Mouse (Mus musculus) thymus, adult 2 months (tissue): ENCODE results near the gene Sptssb. TPM values are rescaled to one million over a fixed set of nuclear protein-coding genes. Genes with fewer than 3 reads are reported as not detected.

Source experiments
- DNase-seq: peaks from one replicate; pipeline ENCODE4 v3.0.0; 2021
- H3K27ac ChIP-seq: fragments of 200-500 bp; 2 replicates; pipeline ENCODE4 v1.5.1; 2012; ENCODE audit warnings: low read length, control low read depth; ENCODE audit not compliant: control insufficient read depth, insufficient read depth
- H3K27me3 ChIP-seq: fragments of 200-500 bp; 2 replicates; pipeline ENCODE4 v1.6.1; 2012; ENCODE audit warnings: mild to moderate bottlenecking, low read length, moderate library complexity, mixed read lengths; ENCODE audit not compliant: control insufficient read depth, insufficient read depth
- H3K36me3 ChIP-seq: fragments of 200-500 bp; 2 replicates; pipeline ENCODE4 v1.6.1; 2012; ENCODE audit warnings: mild to moderate bottlenecking, low read length, moderate library complexity; ENCODE audit not compliant: control insufficient read depth, insufficient read depth
- H3K4me1 ChIP-seq: fragments of 200-500 bp; replicated peaks from 2 replicates; pipeline ENCODE4 v1.6.1; 2012; ENCODE audit warnings: low read length; ENCODE audit not compliant: control insufficient read depth, insufficient read depth
- H3K4me3 ChIP-seq: fragments of 200-500 bp; 2 replicates; pipeline ENCODE4 v1.5.1; 2012; ENCODE audit warnings: mild to moderate bottlenecking, low read length, control low read depth, moderate library complexity; ENCODE audit not compliant: control insufficient read depth, insufficient read depth
- CTCF ChIP-seq: fragments of 200-500 bp; IDR thresholded peaks from 2 replicates; pipeline ENCODE4 v1.5.1; 2012; ENCODE audit warnings: mild to moderate bottlenecking, control low read depth, low read length, moderate library complexity, borderline replicate concordance; ENCODE audit not compliant: control insufficient read depth, poor library complexity, insufficient read depth; ENCODE audit errors: extremely low read depth
- POLR2A ChIP-seq: fragments of 200-500 bp; IDR thresholded peaks from 2 replicates; pipeline ENCODE4 v1.6.1; 2012; ENCODE audit warnings: mild to moderate bottlenecking, low read length, control low read depth, moderate library complexity; ENCODE audit not compliant: control insufficient read depth, poor library complexity, insufficient read depth; ENCODE audit errors: extremely low read depth
- WGBS: fragments of 180-500 bp; shearing (Covaris S2); methylation state at CpG from one replicate; pipeline ENCODE4 v1.1.7; 2018; 5-methylcytosine and 5-hydroxymethylcytosine counted together
- polyA plus RNA-seq: library from polyadenylated mRNA; depleted of rRNA; stranded (reverse); fragments of >200 nt; gene quantifications from 2 replicates; pipeline ENCODE4 v1.2.3, GENCODE M21; 2012

The Sptssb gene
- polyA plus RNA-seq, 1 experiment: 5.5 TPM

- H3K4me3 ChIP-seq: no peak overlapping the region
- H3K36me3 ChIP-seq: no peaks in the 10 kb centered on the region
- no peak for DNase-seq
- H3K27ac ChIP-seq: no peak overlapping the region
- H3K4me1 ChIP-seq: no peaks in the 10 kb centered on the region
- TF ChIP-seq POLR2A: no peak
- no peak for TF ChIP-seq CTCF
- 94% methylated on average over 11 of the region's 11 CpGs for WGBS
- H3K27me3 ChIP-seq: no peaks in the 10 kb centered on the region
Measured at GRCm38 (mm10) chr3:69813005-69813695, 46.6 kb downstream of the Sptssb start.

GRCm38 (mm10) chr3:69812442-69812841 is 47.3 kb downstream of the Sptssb start:
- Histone ChIP-seq H3K27ac (no peak overlapping the region), H3K4me3 (no peak overlapping the region), H3K27me3 (no peaks in the 10 kb centered on the region), H3K36me3 (no peaks in the 10 kb centered on the region), H3K4me1 (no peaks in the 10 kb centered on the region)
- no peak for DNase-seq
- WGBS: 88% methylated on average over 2 of the region's 2 CpGs
- TF ChIP-seq CTCF: no peak

- H3K27ac ChIP-seq: no peak overlapping the region
- no peak for DNase-seq
- 94% methylated on average over 7 of the region's 7 CpGs for WGBS
- no peaks in the 10 kb centered on the region for H3K36me3 ChIP-seq
- no peaks in the 10 kb centered on the region for H3K27me3 ChIP-seq
- no peak for TF ChIP-seq CTCF
- no peak overlapping the region for H3K4me3 ChIP-seq
- no peaks in the 10 kb centered on the region for H3K4me1 ChIP-seq
Measured at GRCm38 (mm10) chr3:69808479-69808878, 51.3 kb downstream of the Sptssb start.

- no peak overlapping the region for H3K4me3 ChIP-seq
- no peak for DNase-seq
- H3K36me3 ChIP-seq: no peaks in the 10 kb centered on the region
- no peak for TF ChIP-seq POLR2A
- no peak overlapping the region for H3K27ac ChIP-seq
- no peaks in the 10 kb centered on the region for H3K4me1 ChIP-seq
- no peaks in the 10 kb centered on the region for H3K27me3 ChIP-seq
- 97% methylated on average over 1 of the region's 1 CpGs for WGBS
Measured at GRCm38 (mm10) chr3:69803137-69803536, 56.6 kb downstream of the Sptssb start.

- 82% methylated on average over 7 of the region's 7 CpGs for WGBS
Measured at GRCm38 (mm10) chr3:69800829-69801384, 58.8 kb downstream of the Sptssb start.

GRCm38 (mm10) chr3:69799096-69799495 is 60.6 kb downstream of the Sptssb start:
- Histone ChIP-seq H3K4me1 (no peaks in the 10 kb centered on the region), H3K27ac (no peak overlapping the region), H3K36me3 (no peaks in the 10 kb centered on the region), H3K27me3 (no peaks in the 10 kb centered on the region), H3K4me3 (no peak overlapping the region)
- 85% methylated on average over 1 of the region's 1 CpGs for WGBS
- DNase-seq: no peak
- no peak for TF ChIP-seq CTCF
- no peak for TF ChIP-seq POLR2A

More at GRCm38 (mm10) chr3:69800829-69801384, 58.8 kb downstream of the Sptssb start:
- no peak overlapping the region for H3K4me3 ChIP-seq
- H3K4me1 ChIP-seq: no peaks in the 10 kb centered on the region
- no peak for DNase-seq
- no peak for TF ChIP-seq CTCF
- no peak for TF ChIP-seq POLR2A
- no peak overlapping the region for H3K27ac ChIP-seq
- H3K27me3 ChIP-seq: no peaks in the 10 kb centered on the region
- no peaks in the 10 kb centered on the region for H3K36me3 ChIP-seq

GRCm38 (mm10) chr3:69797969-69798368 is 61.8 kb downstream of the Sptssb start:
- Histone ChIP-seq H3K4me3 (no peak overlapping the region), H3K4me1 (no peaks in the 10 kb centered on the region), H3K27ac (no peak overlapping the region), H3K36me3 (no peaks in the 10 kb centered on the region), H3K27me3 (no peaks in the 10 kb centered on the region)
- DNase-seq: no peak
- TF ChIP-seq CTCF: no peak
- TF ChIP-seq POLR2A: no peak
- WGBS: 92% methylated on average over 2 of the region's 2 CpGs
